Mouse (Mus musculus) B cell, adult 62 days (primary cell): ENCODE measurements around the gene Atg16l1. TPM values are rescaled to one million over a fixed set of nuclear protein-coding genes. Genes with fewer than 3 reads are reported as not detected.

Source experiments
- total RNA-seq: library from RNA; stranded (reverse); gene quantifications from 4 replicates; pipeline ENCODE4 v1.2.4, GENCODE M21; 2023

The Atg16l1 gene
- 92.5 to 106 TPM (median 101 TPM) in 4 replicates for total RNA-seq

DNA sequence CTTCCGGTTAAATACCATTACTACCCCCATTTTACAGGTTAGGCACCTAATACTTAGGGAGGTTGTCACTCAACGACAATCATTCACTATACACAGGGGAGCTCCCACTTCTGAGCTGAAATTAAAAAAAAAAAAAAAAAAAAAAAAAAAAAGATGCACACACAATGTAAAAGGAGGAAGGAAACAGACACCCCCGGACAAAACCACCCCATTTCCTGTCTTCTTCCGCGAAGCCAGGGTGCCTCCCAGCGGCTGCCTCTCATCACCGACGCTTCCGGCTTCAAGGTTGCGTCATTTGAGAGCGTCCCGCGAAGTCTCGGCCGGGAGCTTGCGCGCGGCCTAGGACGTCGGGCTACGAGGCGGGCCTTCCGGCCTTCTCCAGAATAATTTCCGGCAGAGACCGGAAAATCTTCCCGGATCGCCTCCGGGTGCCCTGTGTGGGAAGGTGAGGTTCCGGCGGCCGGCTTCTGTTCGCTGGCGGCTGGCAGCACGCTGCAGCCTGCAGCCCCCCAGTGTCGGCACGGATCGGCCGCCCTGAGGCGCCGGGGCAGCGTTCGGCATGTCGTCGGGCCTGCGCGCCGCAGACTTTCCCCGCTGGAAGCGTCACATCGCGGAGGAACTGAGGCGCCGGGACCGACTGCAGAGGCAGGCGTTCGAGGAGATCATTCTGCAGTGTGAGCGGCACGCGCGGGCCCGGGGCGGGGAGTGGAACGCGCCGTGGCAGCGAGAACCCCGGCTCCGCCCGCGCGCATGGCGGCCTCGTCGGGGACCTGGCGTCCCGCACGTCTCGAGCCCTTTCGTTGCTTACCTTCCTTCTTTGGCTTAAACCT is at the start of gene Atg16l1:
TSS of gene Atg16l1 (plus strand) at position 230 of the 830 bp plus-strand sequence.

DNA sequence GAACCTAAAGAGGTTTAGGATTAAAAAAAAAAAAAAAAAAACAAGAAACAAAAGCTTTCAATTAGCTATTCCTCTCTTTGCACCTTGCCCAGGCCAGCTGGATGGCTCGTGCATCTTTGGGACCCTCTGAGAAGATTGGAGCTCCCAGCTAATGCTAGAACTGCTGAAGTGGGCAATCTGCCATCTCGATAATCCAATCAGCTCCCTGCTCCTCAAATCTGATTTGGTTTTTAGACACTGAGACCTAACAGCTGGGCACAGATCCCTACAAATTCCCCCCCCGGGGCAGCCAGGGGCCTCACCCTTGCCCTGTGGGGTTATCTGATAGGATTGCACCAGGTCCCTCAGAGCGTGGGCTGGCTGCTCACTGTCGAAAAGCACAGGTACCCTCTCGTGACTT is 47.9 kb downstream of the Atg16l1 start, which contains the start of gene Sag:
TSS of gene Sag (plus strand) at position 105 of the 400 bp plus-strand sequence.

Other genes starting within 250 kb of the Atg16l1 start
- not detected in 4 replicates for gene Neu2, start 246.0 kb upstream of the Atg16l1 start, total RNA-seq
- gene Ngef, start 182.0 kb upstream of the Atg16l1 start, total RNA-seq: 0.49 to 0.75 TPM in 2 of 4 replicates, not detected in the others
- 668 to 754 TPM (median 723 TPM) in 4 replicates for gene Inpp5d, start 135.6 kb upstream of the Atg16l1 start, total RNA-seq
- 5.4 to 7.4 TPM (median 7.2 TPM) in 4 replicates for gene Sag, start 47.8 kb downstream of the Atg16l1 start, total RNA-seq
- 462 to 509 TPM (median 484 TPM) in 4 replicates for gene Dgkd, start 97.4 kb downstream of the Atg16l1 start, total RNA-seq